Mouse (Mus musculus) CD4-positive, CD25-positive, alpha-beta regulatory T cell, adult 2 months (primary cell): ENCODE data around the gene Scgb1b15.
"Not testable (repeated sequence)": the region's sequence is repeated elsewhere in the genome, so short reads cannot be mapped to it uniquely, and the experiment has no call there.

Experiments
- DNase-seq: peaks from one replicate; pipeline ENCODE4 v3.0.0-alpha.2; 2012; ENCODE audit warnings: low read depth, low spot score

The Scgb1b15 gene

GRCm38 (mm10) chr7:32836254-32836653, at the start of gene Scgb1b15:
Scgb1b15 (plus strand) TSS chr7:32836554.
- not testable (repeated sequence) for DNase-seq

- DNase-seq: not testable (repeated sequence)
Observed at GRCm38 (mm10) chr7:32829562-32829961, 6.8 kb upstream of the Scgb1b15 start, which contains the start of gene Scgb2b15. Scgb2b15 (minus strand) TSS chr7:32829662.
